Mouse (Mus musculus): ENCODE data around the gene Slc7a1.

Slc7a1 gene

DNA sequence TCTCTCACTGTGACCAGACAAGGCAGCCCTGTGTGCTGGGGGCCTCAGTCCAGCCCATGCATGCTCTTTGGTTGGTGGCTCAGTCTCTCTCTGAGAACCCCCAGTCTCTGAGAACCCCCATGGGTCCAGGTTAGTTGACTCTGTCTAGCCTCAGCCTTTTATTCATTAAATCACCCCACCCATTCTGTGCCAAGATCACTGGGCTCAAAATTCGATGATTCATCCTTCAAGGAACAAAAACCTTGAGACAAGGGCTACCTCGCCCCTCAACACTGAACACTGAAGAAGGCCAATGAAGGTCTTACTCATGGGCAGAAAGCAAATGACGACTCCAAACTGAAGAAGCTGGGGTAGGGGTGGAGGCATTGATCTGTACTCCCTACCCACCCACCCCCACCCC lies 31.9 kb downstream of the Slc7a1 start:
- no peak for DNase-seq (ENCODE audit: low read depth, low spot score)

- DNase-seq (ENCODE audit: low read depth, low spot score) = no peak
Measured at GRCm38 (mm10) chr5:148366455-148366854, 33.2 kb downstream of the Slc7a1 start.

GRCm38 (mm10) chr5:148363441-148364113 lies 36.1 kb downstream of the Slc7a1 start:
- DNase-seq (ENCODE audit: low read depth, low spot score) = no peak

GRCm38 (mm10) chr5:148362296-148362695 lies 37.4 kb downstream of the Slc7a1 start:
- no peak for DNase-seq (ENCODE audit: low read depth, low spot score)

GRCm38 (mm10) chr5:148361759-148362010 lies 38.0 kb downstream of the Slc7a1 start:
- DNase-seq (ENCODE audit: low read depth, low spot score) = no peak

GRCm38 (mm10) chr5:148360922-148361758 lies 38.6 kb downstream of the Slc7a1 start:
- no peak for DNase-seq (ENCODE audit: low read depth, low spot score)

- no peak for DNase-seq (ENCODE audit: low read depth, low spot score)
Measured at GRCm38 (mm10) chr5:148359131-148359530, 40.6 kb downstream of the Slc7a1 start.

DNA sequence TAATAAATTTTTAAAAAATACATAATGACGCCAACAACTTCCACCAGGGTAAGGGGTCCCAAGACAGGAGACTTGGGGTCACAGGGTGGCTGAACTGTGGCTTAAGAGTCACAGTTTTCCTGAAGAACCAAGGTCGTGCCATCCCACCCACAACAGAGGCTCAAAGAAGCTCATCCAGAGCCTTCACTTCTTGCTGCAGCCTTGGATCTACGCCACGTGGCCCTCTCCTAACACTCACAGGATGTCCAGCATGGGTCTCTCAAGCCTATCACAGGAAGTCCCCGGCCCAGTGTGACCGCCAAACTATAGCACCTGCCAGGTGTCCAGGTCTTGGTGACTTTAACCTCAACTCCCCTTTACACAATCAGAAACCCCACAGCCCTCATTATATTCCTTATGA lies 42.5 kb downstream of the Slc7a1 start:
- no peak for DNase-seq (ENCODE audit: low read depth, low spot score)

- no peak for DNase-seq (ENCODE audit: low read depth, low spot score)
Measured at GRCm38 (mm10) chr5:148355822-148356221, 43.9 kb downstream of the Slc7a1 start.

DNA sequence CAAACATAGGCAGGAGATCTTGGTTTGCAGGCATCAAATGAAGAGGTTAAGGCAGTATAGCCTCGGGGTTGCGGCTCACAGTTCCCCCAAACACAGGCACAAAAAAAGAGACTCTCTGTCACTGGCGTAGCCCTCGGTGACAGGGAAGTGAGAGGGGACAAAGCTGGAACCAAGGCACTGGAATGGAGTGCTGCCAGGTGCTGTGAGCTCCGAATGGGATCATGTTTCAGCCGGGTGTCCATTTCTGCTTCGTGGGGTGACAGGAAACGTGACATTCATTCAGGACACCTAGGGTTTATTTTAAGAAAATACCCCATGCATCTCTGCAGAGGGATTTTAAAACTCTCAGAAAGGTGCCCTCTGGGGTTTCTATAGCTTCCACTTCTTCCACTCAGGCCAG lies 45.2 kb downstream of the Slc7a1 start:
- no peak for DNase-seq (ENCODE audit: low read depth, low spot score)

GRCm38 (mm10) chr5:148353429-148353828 lies 46.3 kb downstream of the Slc7a1 start:
- DNase-seq (ENCODE audit: low read depth, low spot score) = no peak

DNA sequence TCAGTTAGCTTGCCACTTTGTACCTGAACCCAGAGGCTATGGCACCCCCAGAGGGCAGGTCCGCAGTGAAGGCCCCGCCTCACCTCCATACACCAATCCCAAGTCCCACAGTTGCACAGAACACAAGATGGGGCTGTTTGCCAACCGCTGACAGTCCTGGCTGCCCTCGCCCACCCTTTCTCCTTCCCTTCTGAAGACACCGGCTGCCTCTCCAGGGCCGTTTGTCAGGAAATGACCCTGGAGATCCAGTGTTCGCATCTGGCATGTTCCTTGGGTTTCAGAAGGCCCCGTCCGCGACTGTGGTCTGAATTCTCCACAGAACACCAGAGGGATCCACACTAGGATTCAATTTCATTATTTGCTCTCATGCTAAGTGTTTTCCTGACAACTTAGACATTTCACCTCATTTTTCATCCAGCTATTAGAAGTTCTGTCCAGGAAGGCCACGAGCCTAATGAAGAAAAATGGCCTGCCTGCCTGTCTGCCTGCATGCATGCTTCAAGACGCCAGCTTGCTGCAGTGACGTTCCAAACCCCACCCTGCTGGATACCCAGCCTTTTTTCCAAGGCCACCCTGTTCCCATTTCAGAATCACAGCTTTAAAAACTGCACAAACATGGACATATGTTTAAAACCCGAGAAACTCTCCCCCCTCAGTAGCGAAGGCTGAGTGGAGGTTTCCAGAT lies 50.2 kb downstream of the Slc7a1 start:
- no peak for DNase-seq (ENCODE audit: low read depth, low spot score)

DNA sequence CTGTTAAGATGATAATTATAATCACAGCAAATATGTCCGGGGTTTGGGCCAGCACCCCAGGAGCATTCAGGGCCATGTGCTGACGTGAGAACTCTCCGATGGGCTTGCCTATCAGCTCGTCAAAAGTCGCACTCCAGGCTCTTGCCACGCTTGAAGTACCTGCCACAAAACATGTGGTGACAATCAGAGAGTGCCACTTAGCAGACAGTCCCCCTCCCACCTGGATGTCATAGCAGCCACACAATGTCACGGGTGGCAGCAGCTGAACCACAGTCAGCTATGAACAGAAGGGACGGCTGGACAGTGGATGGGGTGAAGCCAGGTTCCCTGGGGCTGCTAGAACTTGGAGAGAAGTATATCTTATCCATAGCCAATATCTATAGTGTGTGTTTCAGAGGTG lies 51.6 kb downstream of the Slc7a1 start:
- DNase-seq (ENCODE audit: low read depth, low spot score) = no peak

DNA sequence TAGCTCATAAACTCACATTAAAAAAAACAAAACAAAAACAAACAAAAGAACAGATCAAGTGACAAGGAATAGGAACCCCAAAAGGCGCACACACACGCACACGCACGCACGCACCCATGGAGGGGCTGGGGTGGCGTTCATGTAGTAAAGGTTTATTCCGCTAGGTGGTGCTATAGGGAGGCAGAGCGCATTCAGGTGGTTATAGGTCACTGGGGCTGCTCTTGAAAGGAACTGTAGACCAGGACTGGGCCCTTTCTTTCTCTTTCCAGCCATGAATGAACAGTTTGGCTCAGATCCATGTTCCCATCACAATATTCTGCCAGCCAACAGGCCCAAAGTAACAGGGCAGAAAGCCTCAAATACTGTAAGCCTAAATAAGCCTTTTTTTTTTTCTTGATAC lies 53.2 kb downstream of the Slc7a1 start:
- no peak for DNase-seq (ENCODE audit: low read depth, low spot score)

- no peak for DNase-seq (ENCODE audit: low read depth, low spot score)
Measured at GRCm38 (mm10) chr5:148344374-148344773, 55.3 kb downstream of the Slc7a1 start.

- no peak for DNase-seq (ENCODE audit: low read depth, low spot score)
Measured at GRCm38 (mm10) chr5:148342061-148342741, 57.5 kb downstream of the Slc7a1 start.

DNA sequence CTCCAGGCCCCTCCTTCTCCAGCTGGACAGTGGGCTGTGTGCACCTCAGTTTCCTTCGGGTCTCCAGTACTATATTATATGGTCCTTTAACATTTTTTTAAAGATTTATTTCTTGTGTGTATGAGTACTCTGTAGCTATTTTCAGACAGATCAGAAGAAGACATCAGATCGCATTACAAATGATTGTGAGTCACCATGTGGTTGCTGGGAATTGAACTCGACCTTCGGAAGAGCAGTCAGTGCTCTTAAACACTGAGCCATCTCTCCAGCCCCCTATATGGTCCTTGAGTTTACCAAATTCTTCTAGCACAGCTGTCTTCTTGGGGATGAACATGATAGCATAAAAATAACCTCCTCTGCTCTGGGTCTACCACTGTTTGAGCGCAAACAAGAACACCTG lies 60.6 kb downstream of the Slc7a1 start:
- DNase-seq (ENCODE audit: low read depth, low spot score) = no peak

GRCm38 (mm10) chr5:148332622-148332974 lies 67.1 kb downstream of the Slc7a1 start:
- DNase-seq (ENCODE audit: low read depth, low spot score) = peak; percentile 15

DNA sequence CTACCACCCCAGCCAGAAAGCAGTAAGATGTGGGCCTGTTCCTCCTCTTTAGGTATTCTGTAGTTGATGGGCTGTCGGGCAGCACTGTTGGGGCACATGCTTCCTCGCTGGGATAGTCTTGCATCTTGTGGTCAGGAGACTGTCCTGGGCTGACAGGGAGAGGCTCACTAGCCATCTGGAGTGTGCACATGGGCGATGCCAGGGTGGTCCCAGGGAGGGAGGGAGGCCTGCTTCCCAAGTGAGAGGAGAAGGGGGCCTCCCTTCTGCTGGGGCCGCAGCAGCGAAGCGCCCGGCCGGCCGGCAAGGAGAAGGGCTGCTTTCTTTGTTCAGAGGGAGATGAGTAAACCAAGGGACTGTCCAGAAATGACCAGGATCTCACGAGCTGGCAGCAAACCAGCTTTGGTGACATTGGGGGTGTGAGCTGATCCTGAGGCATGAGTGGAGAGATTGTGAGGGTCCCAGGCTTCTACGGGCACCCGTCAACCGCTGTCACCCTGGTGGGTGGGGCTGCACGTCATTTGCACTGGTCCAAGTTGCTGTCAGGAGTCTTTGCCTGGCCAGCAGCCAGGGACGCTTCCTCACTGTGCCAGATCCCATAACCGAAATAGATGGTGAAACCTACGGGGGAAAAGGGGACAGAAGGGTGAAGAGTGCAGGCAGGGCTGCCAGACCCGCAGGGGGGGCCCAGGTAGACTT lies 67.6 kb downstream of the Slc7a1 start:
- no peak for DNase-seq (ENCODE audit: low read depth, low spot score)

DNA sequence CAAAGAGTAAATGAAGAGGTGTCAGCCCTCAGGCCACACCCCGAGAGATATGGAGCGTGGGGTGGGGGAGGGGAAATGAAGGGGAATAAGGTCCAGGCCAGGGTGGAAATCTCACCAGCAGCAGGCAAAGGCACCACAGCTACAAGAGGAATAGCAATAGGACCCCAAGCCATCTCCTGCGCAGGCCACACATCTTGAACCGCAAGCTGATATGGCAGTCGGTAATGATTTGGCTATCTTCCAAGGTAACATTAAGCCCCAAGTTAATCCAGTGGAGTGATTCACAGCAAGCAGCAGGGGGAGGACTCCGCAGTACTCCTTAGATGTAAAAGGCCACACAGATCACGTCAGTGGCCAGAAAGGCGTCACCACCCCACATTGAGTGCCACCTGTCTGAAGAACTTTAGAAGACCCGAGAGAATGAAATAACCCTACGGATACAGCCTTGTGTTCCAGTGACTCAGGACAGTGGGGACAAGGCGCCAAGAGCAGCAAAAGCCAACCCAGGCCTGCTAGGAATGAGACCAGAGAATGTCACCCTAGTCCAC lies 68.4 kb downstream of the Slc7a1 start:
- no peak for DNase-seq (ENCODE audit: low read depth, low spot score)

DNA sequence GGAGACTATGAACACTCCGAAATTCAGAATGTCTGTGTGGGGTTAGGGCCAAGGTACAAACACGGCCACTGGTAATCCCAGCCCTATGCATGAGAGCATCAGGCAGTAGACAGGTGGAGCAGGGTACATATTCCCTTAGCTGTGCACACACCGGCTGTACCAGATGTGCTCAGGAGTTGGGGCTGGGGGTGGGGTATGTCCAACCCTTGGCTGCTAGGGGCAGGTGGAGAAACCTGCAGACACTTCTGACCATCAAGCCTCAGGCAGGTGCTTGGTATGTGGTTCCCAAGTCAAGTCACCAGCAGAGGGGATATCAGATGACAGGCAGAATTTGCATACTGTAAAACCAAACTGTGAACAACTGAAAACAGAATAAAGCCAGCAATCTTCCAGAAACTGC lies 70.7 kb downstream of the Slc7a1 start:
- DNase-seq (ENCODE audit: low read depth, low spot score) = no peak

Data from c-Kit-negative CD71-positive TER-119-positive erythroid progenitor cells, embryonic 14.5 days (primary cell).